Mouse (Mus musculus): ENCODE measurements around the gene Olfr731.

The Olfr731 gene

DNA sequence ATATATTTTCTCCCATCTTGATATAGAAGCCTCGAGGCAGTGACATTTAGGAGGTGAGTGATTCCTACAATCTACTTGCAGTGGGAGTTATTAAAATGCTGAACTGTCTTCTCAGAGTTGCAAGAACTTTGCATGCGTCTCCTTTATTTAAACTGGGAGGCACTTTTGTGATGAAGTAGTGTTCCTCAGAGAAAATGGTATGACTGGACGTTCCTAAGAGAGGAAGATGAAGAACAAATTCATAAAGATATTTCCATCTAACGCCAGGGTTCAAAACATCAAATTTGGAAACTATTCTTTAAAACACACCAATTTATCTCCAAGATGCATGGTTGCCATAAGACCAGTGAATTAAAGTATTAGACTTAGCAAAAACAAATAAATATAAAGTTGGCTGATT, at the start of gene Olfr731:
Olfr731 (minus strand) TSS at position 101 of the 400 bp plus-strand sequence.
- DNase-seq (ENCODE audit: low spot score in 2 of 2), result no peak

DNA sequence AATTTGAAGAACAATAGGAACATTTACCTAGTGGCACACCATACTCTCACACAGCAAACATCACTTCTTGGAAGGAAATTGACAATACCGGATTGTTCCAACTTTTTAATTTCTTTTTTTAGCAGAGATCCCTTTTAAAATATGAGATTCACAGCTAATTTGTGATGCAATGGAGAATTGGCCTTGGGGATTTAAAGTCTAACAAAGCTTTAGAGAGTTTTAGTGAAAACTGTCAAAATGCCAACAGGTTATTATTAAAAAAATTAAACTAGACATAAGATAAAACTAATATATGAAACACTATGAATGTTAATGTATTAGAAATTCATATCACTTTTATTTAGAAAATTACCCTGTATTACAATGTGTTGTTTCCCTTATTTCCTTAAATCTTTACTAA, 42.4 kb upstream of the Olfr731 start, which contains the start of gene Olfr732:
Olfr732 (minus strand) TSS at position 101 of the 400 bp plus-strand sequence.
- no peak for DNase-seq (ENCODE audit: low spot score in 2 of 2)

DNA sequence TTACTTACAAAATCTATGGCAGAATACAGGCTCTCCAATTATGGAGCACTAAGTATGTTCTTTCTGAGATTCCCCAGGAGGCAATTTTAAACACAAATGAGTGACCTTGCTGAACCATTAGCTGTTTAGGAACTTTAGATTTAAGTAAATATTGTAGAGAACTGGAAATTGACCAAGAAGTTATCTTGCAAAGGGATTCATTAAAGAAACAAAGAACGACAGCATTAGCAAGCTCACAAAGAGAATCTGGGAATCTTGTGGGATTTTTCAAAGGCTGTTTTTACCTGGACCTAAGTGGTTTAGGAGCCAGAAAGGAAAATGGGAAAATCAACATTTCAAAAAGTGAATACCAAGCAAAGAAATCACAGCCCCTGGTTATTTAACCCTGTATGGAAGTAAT, 53.6 kb downstream of the Olfr731 start, which contains the start of gene Olfr730:
Olfr730 (minus strand) TSS at position 101 of the 400 bp plus-strand sequence.
- DNase-seq (ENCODE audit: low spot score in 2 of 2), result no peak
